ENCODE assay signal across 9 mouse cellular contexts in the genomic region with DNA sequence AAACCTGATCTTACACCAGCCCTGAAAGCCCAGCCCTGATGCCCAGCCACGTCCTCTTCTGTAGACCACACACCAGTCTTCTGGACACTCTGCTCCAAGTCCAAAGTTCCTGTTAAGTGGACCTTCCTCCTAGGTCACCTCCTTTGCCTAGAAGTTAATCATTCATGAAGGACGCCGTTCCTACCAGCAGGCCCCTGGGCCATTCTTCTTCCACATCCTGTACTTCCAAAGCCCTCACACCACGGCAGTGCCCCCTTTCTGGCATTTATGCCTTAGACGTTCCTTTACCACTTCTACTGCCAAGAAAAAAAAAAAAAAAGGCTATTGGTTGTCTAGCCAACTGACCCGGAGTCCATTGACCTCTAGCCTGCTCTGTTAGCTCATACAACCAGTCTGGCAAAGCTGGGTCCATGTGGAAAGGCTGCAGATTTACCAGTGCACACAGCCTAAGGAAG. TPM values are rescaled to one million over a fixed set of nuclear protein-coding genes. Genes with fewer than 3 reads are reported as not detected.
A peak's percentile ranks its signal among the peaks of the same experiment; 100 is the strongest.
DNase-seq lines count a peak whose midpoint lies in the region; ATAC-seq and TF ChIP-seq lines count a peak whose summit lies in the region.
"Had no signal": no experiment of that assay in that cellular context is flagged by ENCODE, and none has a peak within 500 bp of the region (broad histone marks: within the 10 kb centered on the region; RNA-seq: fewer than 3 reads in every experiment).

A gene (minus strand): TSS at position 102 of the 455 bp plus-strand sequence.

- TF ChIP-seq CTCF in hindbrain, postnatal 0 days (IDR thresholded peaks at IDR 0.05; ENCODE audit: low read depth) = no peak

- DNase-seq in hindbrain, postnatal 0 days (ENCODE audit: low spot score) = no peak
- peak; percentile 57 for DNase-seq in kidney, postnatal 10 days
- no peak for DNase-seq in frontal cortex, postnatal 25 days (ENCODE audit: low spot score in 2 of 2)
- DNase-seq in left cerebral cortex, adult 11 months (ENCODE audit: low spot score) = no peak
- DNase-seq: lung, postnatal 14 days had no signal

- no peak for ATAC-seq in hindbrain, embryonic 12.5 days (ENCODE audit: low FRiP score)
- no peak for ATAC-seq in hindbrain, postnatal 0 days
- peak; percentile 36; the same call in 1 of the 2 replicates for ATAC-seq in intestine, embryonic 15.5 days
- no peak for ATAC-seq in midbrain, embryonic 12.5 days (ENCODE audit: low FRiP score, low read depth)
- ATAC-seq in cerebellum, adult (ENCODE audit: insufficient number of reproducible peaks, low FRiP score, low TSS enrichment) = no peak

- WGBS in hindbrain, embryonic 12.5 days = 83% methylated on average over 6 of the region's 6 CpGs
- 68% methylated on average over 6 of the region's 6 CpGs for WGBS in hindbrain, postnatal 0 days
- 62% methylated on average over 6 of the region's 6 CpGs for WGBS in intestine, embryonic 15.5 days
- WGBS in midbrain, embryonic 12.5 days = 86% methylated on average over 6 of the region's 6 CpGs

- no peak within 1 kb of the TSS for H3K4me3 ChIP-seq in hindbrain, embryonic 12.5 days
- no peak within 1 kb of the TSS for H3K4me3 ChIP-seq in hindbrain, postnatal 0 days (ENCODE audit: low read length)
- H3K4me3 ChIP-seq in intestine, embryonic 15.5 days (replicated peaks) = no peak within 1 kb of the TSS
- H3K4me3 ChIP-seq in midbrain, embryonic 12.5 days = no peak within 1 kb of the TSS

- no peak within 1 kb of the TSS for H3K9ac ChIP-seq in hindbrain, embryonic 12.5 days
- H3K9ac ChIP-seq in hindbrain, postnatal 0 days (replicated peaks; ENCODE audit: low read length) = no peak within 1 kb of the TSS
- H3K9ac ChIP-seq in intestine, embryonic 15.5 days = no peak within 1 kb of the TSS
- H3K9ac ChIP-seq in midbrain, embryonic 12.5 days (replicated peaks) = no peak within 1 kb of the TSS

- H3K9me3 ChIP-seq in hindbrain, embryonic 12.5 days (replicated peaks) = no peaks in the 10 kb centered on the region
- no peaks in the 10 kb centered on the region for H3K9me3 ChIP-seq in hindbrain, postnatal 0 days (ENCODE audit: low read length)
- H3K9me3 ChIP-seq in intestine, embryonic 15.5 days = no peaks in the 10 kb centered on the region
- H3K9me3 ChIP-seq in midbrain, embryonic 12.5 days = no peaks in the 10 kb centered on the region

- peak within 1 kb of the TSS; percentile 23; the same call in 1 of the 2 replicates for H3K27ac ChIP-seq in hindbrain, embryonic 12.5 days
- no peak within 1 kb of the TSS for H3K27ac ChIP-seq in hindbrain, postnatal 0 days
- no peak within 1 kb of the TSS for H3K27ac ChIP-seq in intestine, embryonic 15.5 days
- H3K27ac ChIP-seq in midbrain, embryonic 12.5 days (replicated peaks) = no peak within 1 kb of the TSS

- peaks cover 15% of the 10 kb centered on the region; the same call in 1 of the 2 replicates for H3K4me1 ChIP-seq in hindbrain, embryonic 12.5 days
- no peaks in the 10 kb centered on the region for H3K4me1 ChIP-seq in hindbrain, postnatal 0 days (ENCODE audit: insufficient read depth, low read length)
- no peaks in the 10 kb centered on the region; the same call in 1 of the 2 replicates for H3K4me1 ChIP-seq in intestine, embryonic 15.5 days (replicated peaks)
- H3K4me1 ChIP-seq in midbrain, embryonic 12.5 days = peaks cover 33% of the 10 kb centered on the region

- H3K4me2 ChIP-seq in hindbrain, embryonic 12.5 days (replicated peaks) = no peak within 1 kb of the TSS; the same call in 1 of the 2 replicates
- H3K4me2 ChIP-seq in hindbrain, postnatal 0 days (ENCODE audit: low read depth, low read length) = no peak within 1 kb of the TSS
- no peak within 1 kb of the TSS for H3K4me2 ChIP-seq in intestine, embryonic 15.5 days (replicated peaks)
- peak within 1 kb of the TSS; percentile 64; the same call in 1 of the 2 replicates for H3K4me2 ChIP-seq in midbrain, embryonic 12.5 days (replicated peaks)

- no peaks in the 10 kb centered on the region for H3K27me3 ChIP-seq in hindbrain, embryonic 12.5 days
- no peaks in the 10 kb centered on the region for H3K27me3 ChIP-seq in hindbrain, postnatal 0 days (ENCODE audit: insufficient read depth, low read length)
- no peaks in the 10 kb centered on the region for H3K27me3 ChIP-seq in intestine, embryonic 15.5 days (replicated peaks)
- no peaks in the 10 kb centered on the region for H3K27me3 ChIP-seq in midbrain, embryonic 12.5 days

- H3K36me3 ChIP-seq in hindbrain, embryonic 12.5 days = peaks cover 12% of the 10 kb centered on the region
- H3K36me3 ChIP-seq in hindbrain, postnatal 0 days (ENCODE audit: insufficient read depth, low read length) = no peaks in the 10 kb centered on the region
- H3K36me3 ChIP-seq in intestine, embryonic 15.5 days = no peaks in the 10 kb centered on the region
- peaks cover 13% of the 10 kb centered on the region for H3K36me3 ChIP-seq in midbrain, embryonic 12.5 days

RNA-seq across cellular contexts. Expression of the gene that starts here (rescaled TPM):
- 5.1 and 5.6 TPM in 2 replicates for polyA plus RNA-seq in hindbrain, embryonic 12.5 days (2016; fragmentation: Nextera tagmentation; extraction: Ambion mirVana)
- 1.3 and 1.8 TPM in 2 replicates for total RNA-seq in hindbrain, postnatal 0 days (2014; rRNA removed)
- 1.2 and 1.7 TPM in 2 replicates for polyA plus RNA-seq in hindbrain, postnatal 0 days (2015; fragmentation: Nextera tagmentation; extraction: Ambion mirVana)
- polyA plus RNA-seq in intestine, embryonic 15.5 days (2015; fragmentation: Nextera tagmentation; extraction: Ambion mirVana) = 3.4 and 4.3 TPM in 2 replicates
- 10.8 and 11.0 TPM in 2 replicates for polyA plus RNA-seq in midbrain, embryonic 12.5 days (2016; fragmentation: Nextera tagmentation; extraction: Ambion mirVana)
